Mouse (Mus musculus): ENCODE data around the gene Xrn1. TPM values are rescaled to one million over a fixed set of nuclear protein-coding genes. Genes with fewer than 3 reads are reported as not detected.

The Xrn1 gene
- total and polyA plus RNA-seq, 3 experiments: 8.1 to 11.9 (median 9.3) TPM

DNA sequence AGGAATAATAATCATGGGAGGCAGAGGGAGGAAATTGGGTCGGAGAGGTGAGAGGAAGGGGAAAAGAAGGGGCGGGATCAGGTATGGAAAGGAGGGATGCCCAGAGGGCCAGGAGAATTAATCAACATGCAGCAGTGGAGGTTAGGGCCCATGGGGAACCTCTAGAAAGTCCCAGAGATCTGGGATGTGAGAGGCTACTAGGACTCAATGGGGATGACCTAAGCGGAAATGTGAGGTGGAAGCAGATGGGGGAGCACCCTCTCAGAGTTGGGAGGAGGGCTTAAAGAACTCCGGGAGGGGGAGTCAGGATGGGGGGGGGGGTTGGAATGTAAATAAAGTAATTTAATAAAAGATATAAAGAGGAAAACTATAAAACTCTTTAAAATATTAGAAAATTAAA is 902 bp upstream of the Xrn1 start (continued):
- TF ChIP-seq UBTF (IDR thresholded peaks at IDR 0.05; ENCODE audit: low read depth, low read length) (no peak), POLR2A (IDR thresholded peaks at IDR 0.05; ENCODE audit: low read depth, low read length) (peak; percentile 39; the same call in 1 of the 2 replicates)

DNA sequence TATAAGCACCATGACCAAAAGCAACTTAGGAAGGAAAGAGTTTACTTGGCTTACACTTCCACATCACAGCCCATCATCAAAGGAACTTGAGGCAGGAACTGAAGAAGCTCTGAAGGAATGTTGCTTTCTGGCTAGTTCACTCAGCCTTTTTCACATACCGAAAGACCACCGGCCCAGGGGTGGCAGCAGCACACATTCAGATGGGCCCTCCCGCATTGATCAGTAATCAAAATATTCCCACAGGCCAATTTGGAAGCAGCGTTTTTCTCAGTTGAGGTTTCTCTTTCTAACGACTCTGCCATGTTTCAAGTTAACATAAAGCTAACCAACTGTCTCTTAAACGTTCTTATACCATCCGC is 355 bp upstream of the Xrn1 start:
- DNase-seq (ENCODE audit: extremely low read depth): no peak
- peaks cover 21% of the 10 kb centered on the region; the same call in 1 of the 2 replicates for H3K79me2 ChIP-seq (replicated peaks; ENCODE audit: control insufficient read depth, extremely low read depth, insufficient read depth, poor library complexity, severe bottlenecking)
- dilution Hi-C loops (cut with MboI; ENCODE audit: extremely low pct_ligation_motif_present, extremely low pct_unique_long_range_greater_than_20kb, low sequenced_read_pairs) (no loop called here), in situ Hi-C loops (cut with MboI; ENCODE audit: low pct_ligation_motif_present, low pct_unique_long_range_greater_than_20kb, low sequenced_read_pairs) (no loop called here)
- H3K4me2 ChIP-seq (ENCODE audit: insufficient read depth, low read depth, poor library complexity, severe bottlenecking): peak overlapping the region; percentile 69; the same call in 1 of the 2 replicates
- H3K36me3 ChIP-seq (replicated peaks in 1 of 2; ENCODE audit: control insufficient read depth in 1 of 2, insufficient read depth in 1 of 2, low read length in 1 of 2): peaks cover 3 to 35% of the 10 kb centered on the region in 2 experiments
- TF ChIP-seq RCOR1 (conservative IDR thresholded peaks at IDR 0.05; ENCODE audit: low read depth, low read length): no peak
- no peak for TF ChIP-seq USF1 (IDR thresholded peaks at IDR 0.05; ENCODE audit: low read depth, low read length)
- TF ChIP-seq GABPA (IDR thresholded peaks at IDR 0.05; ENCODE audit: insufficient replicate concordance, low read depth, low read length): no peak
- no peak for TF ChIP-seq POLR2AphosphoS2 (IDR thresholded peaks at IDR 0.05; ENCODE audit: low read depth, low read length)
- TF ChIP-seq KAT2A (IDR thresholded peaks at IDR 0.05; ENCODE audit: insufficient replicate concordance, low read length): no peak
- H3K4me1 ChIP-seq (ENCODE audit: control insufficient read depth in 1 of 2, insufficient read depth in 2 of 2): peaks cover 0 to 14% of the 10 kb centered on the region in 2 experiments; a peak in 2 of 4 replicates
- no peak overlapping the region; the same call in 1 of the 2 replicates for H3K27ac ChIP-seq (ENCODE audit: insufficient read depth, low read depth)
- H3K4me3 ChIP-seq (replicated peaks in 1 of 3; ENCODE audit: low read depth in 2 of 3, low read length in 2 of 3, poor library complexity in 1 of 3): peak overlapping the region; percentile 85 to 100 (median 92)
- H3K9me3 ChIP-seq (replicated peaks; ENCODE audit: low read length): no peaks in the 10 kb centered on the region
- H3K9ac ChIP-seq (ENCODE audit: insufficient read depth, low read depth): peak overlapping the region; percentile 86
- H3K27me3 ChIP-seq (replicated peaks): no peaks in the 10 kb centered on the region

GRCm38 (mm10) chr9:95957611-95958010 is 3.1 kb downstream of the Xrn1 start:
- Histone ChIP-seq H3K36me3 (replicated peaks in 1 of 2; ENCODE audit: control insufficient read depth in 1 of 2, insufficient read depth in 1 of 2, low read length in 1 of 2) (peaks cover 3 to 25% of the 10 kb centered on the region in 2 experiments), H3K9me3 (replicated peaks; ENCODE audit: low read length) (no peaks in the 10 kb centered on the region), H3K27ac (ENCODE audit: insufficient read depth, low read depth) (no peak overlapping the region), H3K4me1 (ENCODE audit: control insufficient read depth in 1 of 2, insufficient read depth in 2 of 2) (peaks cover 0 to 14% of the 10 kb centered on the region in 2 experiments; a peak in 2 of 4 replicates), H3K4me3 (replicated peaks in 1 of 3; ENCODE audit: low read depth in 2 of 3, low read length in 2 of 3, poor library complexity in 1 of 3) (no peak overlapping the region), H3K27me3 (replicated peaks) (no peaks in the 10 kb centered on the region), H3K4me2 (ENCODE audit: insufficient read depth, low read depth, poor library complexity, severe bottlenecking) (no peak overlapping the region), H3K9ac (ENCODE audit: insufficient read depth, low read depth) (no peak overlapping the region), H3K79me2 (replicated peaks; ENCODE audit: control insufficient read depth, extremely low read depth, insufficient read depth, poor library complexity, severe bottlenecking) (peaks cover 26% of the 10 kb centered on the region; the same call in 1 of the 2 replicates)
- no peak for TF ChIP-seq PAX5 (IDR thresholded peaks at IDR 0.05; ENCODE audit: low read length)
- no peak for TF ChIP-seq NRF1 (IDR thresholded peaks at IDR 0.05; ENCODE audit: low read depth, low read length)
- TF ChIP-seq E2F4 (IDR thresholded peaks at IDR 0.05; ENCODE audit: insufficient replicate concordance, low read depth, low read length): no peak
- TF ChIP-seq GABPA (IDR thresholded peaks at IDR 0.05; ENCODE audit: insufficient replicate concordance, low read depth, low read length): no peak
- TF ChIP-seq MAZ (IDR thresholded peaks at IDR 0.05; ENCODE audit: low read depth, low read length): no peak
- TF ChIP-seq USF1 (IDR thresholded peaks at IDR 0.05; ENCODE audit: low read depth, low read length): no peak
- no peak for DNase-seq (ENCODE audit: extremely low read depth)
- in situ Hi-C loops (cut with MboI; ENCODE audit: low pct_ligation_motif_present, low pct_unique_long_range_greater_than_20kb, low sequenced_read_pairs) (no loop called here), dilution Hi-C loops (cut with MboI; ENCODE audit: extremely low pct_ligation_motif_present, extremely low pct_unique_long_range_greater_than_20kb, low sequenced_read_pairs) (no loop called here)
